Mouse (Mus musculus): ENCODE measurements around the gene Ptprs.
A peak's percentile ranks its signal among the peaks of the same experiment; 100 is the strongest.

Gene Ptprs

GRCm38 (mm10) chr17:56466747-56467146 is 9.5 kb downstream of the Ptprs start:
- DNase-seq: no peak

- DNase-seq: no peak
Observed at GRCm38 (mm10) chr17:56464817-56465216, 11.5 kb downstream of the Ptprs start.

- DNase-seq: no peak
Observed at GRCm38 (mm10) chr17:56464345-56464744, 11.9 kb downstream of the Ptprs start.

- DNase-seq: no peak
Observed at GRCm38 (mm10) chr17:56463500-56463899, 12.8 kb downstream of the Ptprs start.

GRCm38 (mm10) chr17:56462835-56463455 is 13.3 kb downstream of the Ptprs start:
- no peak for DNase-seq

- peak; percentile 100 for DNase-seq
Observed at GRCm38 (mm10) chr17:56461771-56462743, 14.2 kb downstream of the Ptprs start.

- peak; percentile 48 for DNase-seq
Observed at GRCm38 (mm10) chr17:56460876-56461275, 15.4 kb downstream of the Ptprs start.

GRCm38 (mm10) chr17:56457442-56457841 is 18.8 kb downstream of the Ptprs start:
- DNase-seq: no peak

GRCm38 (mm10) chr17:56456353-56456752 is 19.9 kb downstream of the Ptprs start:
- no peak for DNase-seq

GRCm38 (mm10) chr17:56453689-56454088 is 22.6 kb downstream of the Ptprs start:
- no peak for DNase-seq

GRCm38 (mm10) chr17:56453251-56453650 is 23.0 kb downstream of the Ptprs start:
- no peak for DNase-seq

- DNase-seq: no peak
Observed at GRCm38 (mm10) chr17:56447716-56448115, 28.6 kb downstream of the Ptprs start.

GRCm38 (mm10) chr17:56445397-56445796 is 30.9 kb downstream of the Ptprs start:
- peak; percentile 74 for DNase-seq

GRCm38 (mm10) chr17:56444771-56445170 is 31.5 kb downstream of the Ptprs start:
- DNase-seq: no peak

- DNase-seq: no peak
Observed at GRCm38 (mm10) chr17:56443341-56443795, 32.9 kb downstream of the Ptprs start.

GRCm38 (mm10) chr17:56442316-56442715 is 34.0 kb downstream of the Ptprs start:
- DNase-seq: no peak

GRCm38 (mm10) chr17:56439731-56440460 is 36.4 kb downstream of the Ptprs start:
- no peak for DNase-seq

- no peak for DNase-seq
Observed at GRCm38 (mm10) chr17:56431582-56431981, 44.7 kb downstream of the Ptprs start.

GRCm38 (mm10) chr17:56427857-56428256 is 48.4 kb downstream of the Ptprs start:
- DNase-seq: no peak

GRCm38 (mm10) chr17:56425941-56426340 is 50.3 kb downstream of the Ptprs start:
- no peak for DNase-seq

- DNase-seq: peak; percentile 90
Observed at GRCm38 (mm10) chr17:56425584-56425914, 50.7 kb downstream of the Ptprs start.

- DNase-seq: peak; percentile 80
Observed at GRCm38 (mm10) chr17:56424726-56425583, 51.3 kb downstream of the Ptprs start.
